Mouse (Mus musculus): ENCODE data around the gene 1810024B03Rik. TPM values are rescaled to one million over a fixed set of nuclear protein-coding genes. Genes with fewer than 3 reads are reported as not detected.

The 1810024B03Rik gene
- 1.4 to 2.9 TPM (median 1.8 TPM) in 4 replicates for total RNA-seq (2023; ENCODE audit: inconsistent age)

DNA sequence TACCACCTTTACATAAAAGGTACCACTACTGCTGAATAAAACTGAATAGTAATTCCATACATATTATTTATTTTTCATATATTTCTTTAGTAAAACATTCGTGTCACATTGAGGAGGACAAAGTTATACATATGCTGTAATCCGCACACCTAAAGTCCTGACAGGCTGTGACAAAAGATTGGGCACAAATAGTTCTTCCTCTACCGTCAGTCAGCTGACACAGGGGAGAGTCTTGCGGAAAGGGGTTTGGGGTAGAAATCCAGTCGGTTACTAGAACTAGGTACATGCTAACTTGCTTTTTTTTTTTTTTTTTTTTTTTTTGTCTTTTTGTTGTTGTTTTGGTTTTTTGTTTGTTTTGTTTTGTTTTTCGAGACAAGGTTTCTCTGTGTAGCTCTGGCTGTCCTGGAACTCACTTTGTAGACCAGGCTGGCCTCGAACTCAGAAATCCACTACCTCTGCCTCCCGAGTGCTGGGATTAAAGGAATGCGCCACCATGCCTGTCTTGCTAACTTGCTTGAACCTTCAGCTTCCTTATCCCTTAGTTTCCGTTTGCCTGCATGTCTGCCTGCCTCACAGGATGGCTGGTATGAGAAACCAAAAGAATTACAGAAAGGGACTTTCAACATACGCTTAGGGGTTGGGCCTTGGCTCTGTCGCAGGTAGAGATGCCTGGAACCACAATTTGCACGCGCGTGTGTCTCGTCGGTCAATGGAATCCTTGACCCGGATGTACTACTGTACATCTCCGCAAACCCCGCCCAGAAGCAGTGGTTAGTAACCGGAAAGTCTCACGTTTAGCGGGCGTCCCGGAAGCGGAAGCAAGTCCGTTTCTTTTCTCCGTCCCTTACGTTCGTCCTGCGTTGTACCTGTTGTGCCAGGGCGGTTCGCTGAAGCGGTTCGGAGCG lies at the start of gene 1810024B03Rik, which contains the start of gene Snrnp200:
TSS of gene 1810024B03Rik (minus strand) at position 734 of the 905 bp plus-strand sequence.
TSS of gene Snrnp200 (plus strand) at position 840 of the 905 bp plus-strand sequence.

GRCm38 (mm10) chr2:127247592-127248333 lies 39.7 kb upstream of the 1810024B03Rik start, which contains the start of the genes Ciao1 and Tmem127:
Gene Ciao1 (minus strand): TSS chr2:127247816.
Gene Tmem127 (plus strand): TSS chr2:127247908.

GRCm38 (mm10) chr2:127143158-127144063 lies 64.7 kb downstream of the 1810024B03Rik start, which contains the start of gene Itpripl1:
Gene Itpripl1 (minus strand): TSS chr2:127143442.

Other genes starting within 250 kb of the 1810024B03Rik start
- gene Ap4e1, start 199.6 kb downstream of the 1810024B03Rik start, total RNA-seq (2023; ENCODE audit: inconsistent age): 25.3 to 28.3 TPM (median 26.0 TPM) in 4 replicates
- 14.5 to 17.8 TPM (median 15.8 TPM) in 4 replicates for gene Blvra, start 137.6 kb downstream of the 1810024B03Rik start, total RNA-seq (2023; ENCODE audit: inconsistent age)
- 6.9 to 9.8 TPM (median 8.8 TPM) in 4 replicates for gene Ncaph, start 74.3 kb downstream of the 1810024B03Rik start, total RNA-seq (2023; ENCODE audit: inconsistent age)
- 12.7 to 15.1 TPM (median 14.0 TPM) in 4 replicates for gene Itpripl1, start 64.8 kb downstream of the 1810024B03Rik start, total RNA-seq (2023; ENCODE audit: inconsistent age)
- gene Snrnp200, start 106 bp upstream of the 1810024B03Rik start, total RNA-seq (2023; ENCODE audit: inconsistent age): 157 to 172 TPM (median 169 TPM) in 4 replicates
- gene Ciao1, start 39.5 kb upstream of the 1810024B03Rik start, total RNA-seq (2023; ENCODE audit: inconsistent age): 35.1 to 39.2 TPM (median 36.7 TPM) in 4 replicates
- 43.4 to 48.2 TPM (median 45.3 TPM) in 4 replicates for gene Tmem127, start 39.6 kb upstream of the 1810024B03Rik start, total RNA-seq (2023; ENCODE audit: inconsistent age)
- gene Stard7, start 61.9 kb upstream of the 1810024B03Rik start, total RNA-seq (2023; ENCODE audit: inconsistent age): 78.6 to 99.8 TPM (median 87.2 TPM) in 4 replicates
- gene Dusp2, start 127.9 kb upstream of the 1810024B03Rik start, total RNA-seq (2023; ENCODE audit: inconsistent age): 590 to 708 TPM (median 654 TPM) in 4 replicates
- gene Astl, start 130.4 kb upstream of the 1810024B03Rik start, total RNA-seq (2023; ENCODE audit: inconsistent age): 0.57 to 1.2 TPM (median 0.86 TPM) in 4 replicates
- gene Adra2b, start 154.9 kb upstream of the 1810024B03Rik start, total RNA-seq (2023; ENCODE audit: inconsistent age): not detected in 4 replicates
- gene Gpat2, start 216.9 kb upstream of the 1810024B03Rik start, total RNA-seq (2023; ENCODE audit: inconsistent age): 0.33 to 0.55 TPM (median 0.33 TPM) in 3 of 4 replicates, not detected in the other
- 9.4 to 17.1 TPM (median 15.3 TPM) in 4 replicates for gene Fahd2a, start 236.3 kb upstream of the 1810024B03Rik start, total RNA-seq (2023; ENCODE audit: inconsistent age)